Mouse (Mus musculus): ENCODE data around the gene Adk. TPM values are rescaled to one million over a fixed set of nuclear protein-coding genes. Genes with fewer than 3 reads are reported as not detected.

Adk gene
- polyA plus RNA-seq, 1 experiment from 2014 or later: 71.9 TPM

DNA sequence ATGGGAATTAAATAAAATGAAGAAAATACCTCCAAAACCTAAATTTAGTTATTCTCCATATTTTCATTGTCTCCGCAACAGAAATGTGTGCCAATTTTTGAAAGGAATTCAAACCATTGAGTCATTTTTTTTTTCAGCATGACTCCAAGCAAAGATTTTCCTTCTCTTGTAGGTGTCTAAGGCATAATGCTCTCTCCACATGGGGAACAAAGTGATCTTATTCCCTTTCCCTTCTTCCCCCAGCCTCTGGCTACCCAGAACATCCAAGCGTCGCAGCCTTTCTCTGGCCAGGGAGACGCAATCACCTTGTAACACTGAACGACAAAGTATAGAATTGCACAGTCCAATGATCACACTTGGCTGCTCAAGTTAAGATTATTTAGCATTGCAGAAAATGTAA lies 320.3 kb downstream of the Adk start:
- Histone ChIP-seq H3K36me3 (ENCODE audit: control insufficient read depth, insufficient read depth) (no peaks in the 10 kb centered on the region), H3K4me1 (replicated peaks; ENCODE audit: control insufficient read depth, insufficient read depth, low read length) (peaks cover 30% of the 10 kb centered on the region), H3K4me3 (replicated peaks; ENCODE audit: low read length) (no peak overlapping the region), H3K4me2 (ENCODE audit: low read length) (no peak overlapping the region), H3K9me3 (ENCODE audit: control insufficient read depth, low read length) (no peaks in the 10 kb centered on the region), H3K27ac (ENCODE audit: low read length) (0 out of 2 replicates have a peak overlapping the region, but pooled peaks have one; percentile 31), H3K27me3 (replicated peaks; ENCODE audit: control insufficient read depth, insufficient read depth, low read length) (no peaks in the 10 kb centered on the region), H3K9ac (replicated peaks; ENCODE audit: low read depth, low read length) (no peak overlapping the region)
- WGBS: 69% methylated on average over 5 of the region's 5 CpGs
- ATAC-seq: no peak

DNA sequence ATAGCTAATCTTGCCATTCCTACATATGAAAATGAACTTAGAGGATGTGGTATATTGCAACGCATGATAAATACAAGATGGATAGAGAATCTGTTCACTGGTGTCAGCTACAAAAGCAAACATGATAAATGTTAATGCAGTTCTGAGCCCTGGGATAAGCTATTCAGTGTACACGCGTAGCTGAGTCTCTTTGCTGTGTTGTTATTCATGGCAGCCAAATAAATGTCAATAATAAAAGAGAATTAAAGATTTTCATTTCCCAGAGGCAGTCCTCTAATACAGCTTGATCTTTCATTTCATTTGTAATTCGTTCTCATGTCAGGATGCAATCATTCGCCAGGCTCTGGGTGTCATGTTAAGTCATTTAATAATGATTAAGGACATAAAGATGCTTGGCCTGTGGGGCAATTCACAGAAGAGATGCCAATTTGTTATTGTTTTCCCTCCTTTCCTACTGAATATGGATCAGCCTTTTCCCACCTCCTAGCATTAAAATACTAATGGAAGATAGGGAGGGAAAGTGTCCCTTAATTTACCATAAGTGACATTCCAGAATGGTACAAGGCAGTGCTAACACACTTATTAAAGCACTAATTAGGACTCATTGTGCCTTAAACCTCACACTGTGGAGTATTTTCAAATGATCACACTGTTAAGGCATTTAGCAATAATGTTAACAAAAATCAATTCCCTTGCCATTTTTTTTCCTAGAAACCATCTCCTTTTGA lies 331.5 kb downstream of the Adk start:
- no peak overlapping the region for H3K4me2 ChIP-seq (ENCODE audit: low read length)
- no peak overlapping the region for H3K9ac ChIP-seq (replicated peaks; ENCODE audit: low read depth, low read length)
- H3K4me1 ChIP-seq (replicated peaks; ENCODE audit: control insufficient read depth, insufficient read depth, low read length): peaks cover 9% of the 10 kb centered on the region
- peak; percentile 79 for ATAC-seq
- peak overlapping the region; percentile 66 for H3K27ac ChIP-seq (ENCODE audit: low read length)
- no peaks in the 10 kb centered on the region for H3K27me3 ChIP-seq (replicated peaks; ENCODE audit: control insufficient read depth, insufficient read depth, low read length)
- H3K9me3 ChIP-seq (ENCODE audit: control insufficient read depth, low read length): peaks cover 5% of the 10 kb centered on the region; the same call in 1 of the 2 replicates
- WGBS: 18% methylated on average over 5 of the region's 5 CpGs
- H3K4me3 ChIP-seq (replicated peaks; ENCODE audit: low read length): no peak overlapping the region
- H3K36me3 ChIP-seq (ENCODE audit: control insufficient read depth, insufficient read depth): no peaks in the 10 kb centered on the region

DNA sequence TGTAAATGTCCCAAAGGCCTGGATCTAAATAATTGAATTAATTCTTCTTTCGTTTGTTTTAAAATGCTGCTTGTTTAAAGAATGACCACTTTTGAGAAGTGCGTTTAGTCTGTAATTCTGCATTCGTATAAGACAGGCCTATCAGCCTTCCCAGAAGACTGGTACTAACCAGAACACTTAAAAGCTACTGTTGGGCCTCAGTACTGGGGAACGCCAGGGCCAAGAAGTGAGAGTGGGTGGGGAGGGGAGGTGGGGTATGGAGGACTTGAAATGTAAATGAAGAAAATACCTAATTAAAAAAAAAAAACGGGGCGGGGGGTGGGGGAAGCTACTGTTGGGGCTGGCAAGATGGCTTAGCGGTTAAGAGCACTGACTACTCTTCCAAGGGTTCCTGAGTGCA lies 347.1 kb downstream of the Adk start:
- H3K9ac ChIP-seq (replicated peaks; ENCODE audit: low read depth, low read length): no peak overlapping the region
- 81% methylated on average over 7 of the region's 7 CpGs for WGBS
- no peaks in the 10 kb centered on the region for H3K36me3 ChIP-seq (ENCODE audit: control insufficient read depth, insufficient read depth)
- peaks cover 3% of the 10 kb centered on the region; the same call in 1 of the 2 replicates for H3K9me3 ChIP-seq (ENCODE audit: control insufficient read depth, low read length)
- H3K4me2 ChIP-seq (ENCODE audit: low read length): no peak overlapping the region
- ATAC-seq: no peak
- no peak overlapping the region for H3K4me3 ChIP-seq (replicated peaks; ENCODE audit: low read length)
- H3K4me1 ChIP-seq (replicated peaks; ENCODE audit: control insufficient read depth, insufficient read depth, low read length): peaks cover 16% of the 10 kb centered on the region
- H3K27ac ChIP-seq (ENCODE audit: low read length): no peak overlapping the region
- no peaks in the 10 kb centered on the region for H3K27me3 ChIP-seq (replicated peaks; ENCODE audit: control insufficient read depth, insufficient read depth, low read length)

DNA sequence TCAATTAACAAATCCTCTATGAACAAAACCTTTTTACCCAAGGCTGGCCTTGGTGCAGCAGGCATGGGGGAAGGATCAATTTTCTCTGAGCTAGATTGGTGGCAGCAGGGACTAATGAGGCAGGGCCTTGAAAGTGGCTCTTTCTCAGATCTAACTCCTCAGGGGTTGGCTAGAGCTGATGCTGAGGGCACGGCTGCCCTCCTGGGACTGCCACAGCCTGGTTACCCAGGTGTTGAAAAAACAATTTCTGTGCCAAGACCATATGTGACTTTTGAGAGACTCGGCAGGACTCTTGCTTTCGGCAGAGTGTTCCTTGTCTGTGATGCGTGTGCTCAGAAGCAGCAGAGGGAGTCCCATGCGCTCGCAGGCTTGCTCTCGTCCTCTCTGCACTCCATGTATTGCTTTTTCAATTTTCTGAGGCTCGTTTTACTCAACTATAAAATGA lies 349.8 kb downstream of the Adk start:
- no peak overlapping the region for H3K4me3 ChIP-seq (replicated peaks; ENCODE audit: low read length)
- WGBS: 10% methylated on average over 8 of the region's 8 CpGs
- peak overlapping the region; percentile 46; the same call in 1 of the 2 replicates for H3K9ac ChIP-seq (replicated peaks; ENCODE audit: low read depth, low read length)
- peak overlapping the region; percentile 88 for H3K27ac ChIP-seq (ENCODE audit: low read length)
- no peaks in the 10 kb centered on the region for H3K36me3 ChIP-seq (ENCODE audit: control insufficient read depth, insufficient read depth)
- H3K9me3 ChIP-seq (ENCODE audit: control insufficient read depth, low read length): peaks cover 3% of the 10 kb centered on the region; the same call in 1 of the 2 replicates
- no peaks in the 10 kb centered on the region for H3K27me3 ChIP-seq (replicated peaks; ENCODE audit: control insufficient read depth, insufficient read depth, low read length)
- peaks cover 16% of the 10 kb centered on the region for H3K4me1 ChIP-seq (replicated peaks; ENCODE audit: control insufficient read depth, insufficient read depth, low read length)
- peak; percentile 91 for ATAC-seq
- H3K4me2 ChIP-seq (ENCODE audit: low read length): peak overlapping the region; percentile 28

DNA sequence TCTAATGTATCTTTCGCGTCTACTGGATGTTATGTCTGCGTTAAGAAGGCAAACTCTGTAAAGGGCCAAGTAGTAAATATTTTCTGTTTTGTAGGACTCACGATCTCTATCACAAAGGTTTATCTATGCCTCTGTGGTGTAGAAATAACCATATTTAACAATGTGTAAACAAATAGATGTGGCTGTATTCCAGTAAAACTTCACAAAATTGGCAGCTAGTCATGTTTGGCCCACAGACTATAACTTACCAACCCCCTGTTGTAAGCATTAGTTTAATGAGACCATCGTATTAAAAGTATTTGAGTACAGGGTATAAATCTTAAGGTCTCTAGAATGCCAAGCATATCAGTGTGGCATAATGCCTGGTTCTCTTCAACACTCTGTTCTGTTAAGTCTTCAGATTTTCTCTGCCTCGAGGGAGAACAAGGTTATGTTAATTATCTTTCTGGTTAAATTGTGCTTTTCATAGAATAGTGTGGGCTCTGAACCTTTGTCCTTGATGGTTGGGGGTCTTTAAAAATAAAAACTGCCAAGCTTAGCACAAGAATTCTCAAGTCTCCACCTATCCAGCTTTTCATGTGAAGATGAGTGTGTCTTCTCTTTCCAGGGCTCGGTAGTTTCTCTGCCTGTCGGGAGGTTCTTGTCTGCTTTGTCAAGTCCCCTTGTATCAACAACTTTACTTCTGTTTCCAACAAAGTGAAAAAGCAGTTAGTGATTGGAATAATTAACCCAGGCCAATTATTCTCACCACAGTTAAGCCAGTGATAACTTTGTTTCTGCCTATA lies 350.4 kb downstream of the Adk start:
- no peaks in the 10 kb centered on the region for H3K36me3 ChIP-seq (ENCODE audit: control insufficient read depth, insufficient read depth)
- no peaks in the 10 kb centered on the region for H3K27me3 ChIP-seq (replicated peaks; ENCODE audit: control insufficient read depth, insufficient read depth, low read length)
- WGBS: 19% methylated on average over 8 of the region's 8 CpGs
- H3K4me2 ChIP-seq (ENCODE audit: low read length): peak overlapping the region; percentile 28
- H3K4me1 ChIP-seq (replicated peaks; ENCODE audit: control insufficient read depth, insufficient read depth, low read length): peaks cover 16% of the 10 kb centered on the region
- H3K9me3 ChIP-seq (ENCODE audit: control insufficient read depth, low read length): peaks cover 3% of the 10 kb centered on the region; the same call in 1 of the 2 replicates
- ATAC-seq: peak; percentile 42
- peak overlapping the region; percentile 88 for H3K27ac ChIP-seq (ENCODE audit: low read length)
- H3K9ac ChIP-seq (replicated peaks; ENCODE audit: low read depth, low read length): peak overlapping the region; percentile 46; the same call in 1 of the 2 replicates
- H3K4me3 ChIP-seq (replicated peaks; ENCODE audit: low read length): no peak overlapping the region

DNA sequence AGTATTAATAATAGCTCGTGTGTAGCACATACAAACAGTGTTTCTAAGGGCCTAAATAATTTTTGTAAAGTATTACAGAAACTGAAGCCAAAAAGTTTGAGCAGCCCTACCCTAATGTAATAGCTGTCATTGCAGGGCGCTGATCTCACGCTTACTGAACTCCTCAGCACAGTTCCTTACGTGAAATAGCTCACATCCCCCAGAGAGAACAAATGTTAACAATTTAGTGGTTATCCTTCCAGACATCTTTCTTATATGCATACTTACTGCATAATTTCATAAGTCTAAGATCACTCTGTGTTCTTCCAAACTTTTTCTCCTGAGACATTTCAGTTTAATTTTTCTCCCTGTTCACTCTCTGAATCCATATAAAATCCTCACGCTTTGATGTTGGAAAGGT lies 354.6 kb downstream of the Adk start:
- no peak overlapping the region for H3K4me2 ChIP-seq (ENCODE audit: low read length)
- ATAC-seq: no peak
- H3K36me3 ChIP-seq (ENCODE audit: control insufficient read depth, insufficient read depth): no peaks in the 10 kb centered on the region
- peaks cover 26% of the 10 kb centered on the region for H3K4me1 ChIP-seq (replicated peaks; ENCODE audit: control insufficient read depth, insufficient read depth, low read length)
- no peaks in the 10 kb centered on the region for H3K9me3 ChIP-seq (ENCODE audit: control insufficient read depth, low read length)
- no peaks in the 10 kb centered on the region for H3K27me3 ChIP-seq (replicated peaks; ENCODE audit: control insufficient read depth, insufficient read depth, low read length)
- no peak overlapping the region for H3K9ac ChIP-seq (replicated peaks; ENCODE audit: low read depth, low read length)
- H3K27ac ChIP-seq (ENCODE audit: low read length): no peak overlapping the region
- WGBS: 83% methylated on average over 5 of the region's 5 CpGs
- H3K4me3 ChIP-seq (replicated peaks; ENCODE audit: low read length): no peak overlapping the region

DNA sequence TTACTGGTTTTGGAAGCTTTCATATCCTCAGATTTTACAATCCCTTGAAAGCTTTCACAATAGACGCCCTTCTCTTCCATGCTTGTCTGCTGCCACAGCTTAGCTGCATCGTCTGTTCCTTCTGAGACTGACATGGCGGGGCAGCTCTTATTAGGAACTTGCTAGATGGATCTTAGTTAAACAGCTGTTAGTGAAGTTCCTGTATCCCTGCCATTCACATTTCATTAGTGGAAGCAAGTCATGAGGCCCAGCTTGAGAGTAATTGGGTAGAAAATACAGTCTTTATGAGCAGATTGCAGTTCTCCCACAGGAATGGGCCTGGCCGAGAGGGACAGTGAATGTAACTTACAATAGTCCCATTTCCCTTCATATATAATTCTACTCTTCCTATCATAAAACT lies 356.5 kb downstream of the Adk start:
- Histone ChIP-seq H3K36me3 (ENCODE audit: control insufficient read depth, insufficient read depth) (no peaks in the 10 kb centered on the region), H3K9me3 (ENCODE audit: control insufficient read depth, low read length) (no peaks in the 10 kb centered on the region), H3K27ac (ENCODE audit: low read length) (no peak overlapping the region), H3K4me2 (ENCODE audit: low read length) (no peak overlapping the region), H3K27me3 (replicated peaks; ENCODE audit: control insufficient read depth, insufficient read depth, low read length) (no peaks in the 10 kb centered on the region), H3K9ac (replicated peaks; ENCODE audit: low read depth, low read length) (no peak overlapping the region), H3K4me3 (replicated peaks; ENCODE audit: low read length) (no peak overlapping the region), H3K4me1 (replicated peaks; ENCODE audit: control insufficient read depth, insufficient read depth, low read length) (peaks cover 10% of the 10 kb centered on the region)
- ATAC-seq: no peak
- 26% methylated on average over 4 of the region's 4 CpGs for WGBS

DNA sequence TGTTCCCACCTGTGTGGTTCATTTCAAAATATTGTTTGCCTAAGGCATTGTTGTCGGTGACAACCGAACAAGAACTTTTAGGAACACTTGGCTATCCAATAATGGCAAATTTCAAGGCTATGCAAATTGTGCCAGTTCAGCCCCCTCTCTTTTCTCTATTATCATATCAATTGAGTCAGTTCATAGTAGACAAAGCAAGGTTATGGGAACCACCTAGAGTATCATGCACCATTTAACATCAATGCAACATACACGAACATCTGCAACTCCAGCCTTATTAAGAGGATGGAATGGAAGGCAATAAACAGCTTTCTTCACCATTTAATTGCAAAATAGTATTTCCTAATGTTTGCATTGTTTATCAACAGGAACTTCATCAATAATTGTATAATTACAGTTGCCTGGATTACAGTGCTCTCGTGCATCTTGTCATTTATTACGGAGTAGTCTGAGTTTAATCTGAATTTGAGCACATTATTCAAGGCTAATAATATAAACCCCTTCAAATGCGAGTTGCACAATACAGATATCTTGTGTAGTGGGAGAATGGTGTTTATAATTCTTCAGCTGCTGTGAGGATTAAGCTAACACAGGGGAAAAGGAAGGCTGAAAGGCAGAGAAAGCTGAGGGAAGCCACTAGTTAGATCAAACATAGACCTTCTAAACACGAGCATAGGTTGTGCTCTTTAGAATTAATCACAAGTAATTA lies 358.5 kb downstream of the Adk start:
- peak; percentile 82 for ATAC-seq
- no peak overlapping the region for H3K4me2 ChIP-seq (ENCODE audit: low read length)
- no peaks in the 10 kb centered on the region for H3K9me3 ChIP-seq (ENCODE audit: control insufficient read depth, low read length)
- 0 out of 2 replicates have a peak overlapping the region, but pooled peaks have one; percentile 28 for H3K27ac ChIP-seq (ENCODE audit: low read length)
- WGBS: 12% methylated on average over 7 of the region's 7 CpGs
- no peaks in the 10 kb centered on the region for H3K36me3 ChIP-seq (ENCODE audit: control insufficient read depth, insufficient read depth)
- H3K4me3 ChIP-seq (replicated peaks; ENCODE audit: low read length): no peak overlapping the region
- no peak overlapping the region for H3K9ac ChIP-seq (replicated peaks; ENCODE audit: low read depth, low read length)
- H3K4me1 ChIP-seq (replicated peaks; ENCODE audit: control insufficient read depth, insufficient read depth, low read length): peaks cover 10% of the 10 kb centered on the region
- H3K27me3 ChIP-seq (replicated peaks; ENCODE audit: control insufficient read depth, insufficient read depth, low read length): no peaks in the 10 kb centered on the region

DNA sequence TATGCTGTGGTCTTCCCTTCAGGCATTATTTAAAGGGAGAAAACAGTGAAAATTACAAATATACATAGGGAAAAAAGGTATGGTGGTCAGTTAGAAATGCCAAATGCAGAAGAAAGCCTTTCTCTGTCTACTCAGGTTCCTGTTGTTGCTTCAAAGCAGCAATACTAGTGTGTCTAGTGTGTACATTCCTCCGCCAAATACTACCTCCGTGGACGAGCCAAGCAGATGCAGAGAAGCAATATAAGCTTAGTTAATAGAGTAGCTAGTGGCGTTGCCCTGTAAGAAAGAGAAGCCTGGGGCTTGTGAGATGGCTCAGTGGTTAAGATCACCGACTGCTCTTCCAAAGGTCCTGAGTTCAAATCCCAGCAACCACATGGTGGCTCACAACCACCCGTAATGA lies 359.1 kb downstream of the Adk start:
- 34% methylated on average over 6 of the region's 6 CpGs for WGBS
- Histone ChIP-seq H3K9me3 (ENCODE audit: control insufficient read depth, low read length) (no peaks in the 10 kb centered on the region), H3K4me2 (ENCODE audit: low read length) (no peak overlapping the region), H3K9ac (replicated peaks; ENCODE audit: low read depth, low read length) (no peak overlapping the region), H3K4me1 (replicated peaks; ENCODE audit: control insufficient read depth, insufficient read depth, low read length) (peaks cover 10% of the 10 kb centered on the region), H3K27ac (ENCODE audit: low read length) (no peak overlapping the region), H3K27me3 (replicated peaks; ENCODE audit: control insufficient read depth, insufficient read depth, low read length) (no peaks in the 10 kb centered on the region), H3K4me3 (replicated peaks; ENCODE audit: low read length) (no peak overlapping the region), H3K36me3 (ENCODE audit: control insufficient read depth, insufficient read depth) (no peaks in the 10 kb centered on the region)
- ATAC-seq: peak; percentile 35; the same call in 1 of the 2 replicates
